Mouse (Mus musculus): ENCODE measurements around the gene Rasal1. TPM values are rescaled to one million over a fixed set of nuclear protein-coding genes. Genes with fewer than 3 reads are reported as not detected.

Gene Rasal1
- total RNA-seq, 2 experiments from 2014 or later = not detected

DNA sequence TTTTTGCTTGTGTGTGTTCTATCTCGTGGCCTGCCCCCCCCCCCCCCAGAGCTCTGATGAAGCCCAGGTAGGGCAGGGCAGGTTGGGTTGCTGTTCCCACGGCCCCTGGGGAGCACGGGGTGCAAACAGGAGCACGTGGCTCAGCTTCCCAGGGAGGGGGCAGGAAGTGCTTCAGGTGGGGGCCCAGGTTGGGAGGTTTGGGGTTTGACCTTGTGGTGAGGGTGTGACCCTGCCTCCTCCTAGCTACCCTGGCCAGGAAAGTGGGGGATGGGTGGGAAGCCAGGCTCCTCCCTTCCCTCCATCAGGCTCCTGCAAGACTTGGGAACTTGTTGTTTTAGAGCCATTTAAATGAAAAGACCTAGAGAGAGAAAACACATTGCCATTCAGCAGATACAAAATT is 39.8 kb downstream of the Rasal1 start:
- intact Hi-C loops (cut with DNase I) = no loop called here
- DNase-seq = no peak

DNA sequence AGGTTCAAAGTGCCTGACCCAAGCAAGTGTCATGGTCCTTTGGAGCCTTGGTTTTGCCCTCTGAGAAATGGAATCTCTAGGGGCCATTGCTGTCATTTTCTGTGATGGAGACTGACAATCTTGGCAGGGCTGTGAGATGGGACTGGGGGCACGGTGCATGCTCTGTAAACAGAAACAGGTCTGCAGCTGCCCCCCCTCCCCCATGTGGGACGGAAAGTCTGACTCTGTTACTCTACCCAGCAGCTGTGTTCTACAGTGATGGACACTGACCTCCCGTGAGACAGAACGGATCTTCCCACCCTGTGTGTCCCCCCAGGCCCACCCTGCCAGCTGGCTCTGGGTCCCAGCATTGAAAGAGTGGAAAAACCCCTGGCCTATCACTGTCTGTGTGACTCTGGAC is 41.8 kb downstream of the Rasal1 start:
- intact Hi-C loops (cut with DNase I) = no loop called here
- DNase-seq = no peak

DNA sequence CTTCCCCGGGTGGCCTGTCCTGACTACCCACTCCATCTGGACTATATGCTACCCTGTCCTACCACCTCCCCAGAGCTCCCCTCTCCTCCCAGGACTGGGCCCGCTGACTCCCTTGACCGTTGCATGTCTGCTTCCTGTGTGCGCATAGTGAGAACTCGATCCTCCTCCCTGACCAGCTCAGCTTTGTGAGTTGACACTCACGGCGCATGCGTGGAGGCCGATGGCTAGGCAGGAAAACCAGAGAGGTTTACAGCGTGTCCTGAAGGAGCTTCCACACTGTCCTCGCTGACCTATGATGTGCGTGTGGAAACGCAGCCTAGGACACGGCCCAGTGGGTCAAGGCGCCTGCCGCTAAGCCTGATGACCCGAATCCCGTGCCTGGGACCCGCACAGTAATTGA is 43.4 kb downstream of the Rasal1 start:
- no peak for DNase-seq
- intact Hi-C loops (cut with DNase I) = no loop called here

DNA sequence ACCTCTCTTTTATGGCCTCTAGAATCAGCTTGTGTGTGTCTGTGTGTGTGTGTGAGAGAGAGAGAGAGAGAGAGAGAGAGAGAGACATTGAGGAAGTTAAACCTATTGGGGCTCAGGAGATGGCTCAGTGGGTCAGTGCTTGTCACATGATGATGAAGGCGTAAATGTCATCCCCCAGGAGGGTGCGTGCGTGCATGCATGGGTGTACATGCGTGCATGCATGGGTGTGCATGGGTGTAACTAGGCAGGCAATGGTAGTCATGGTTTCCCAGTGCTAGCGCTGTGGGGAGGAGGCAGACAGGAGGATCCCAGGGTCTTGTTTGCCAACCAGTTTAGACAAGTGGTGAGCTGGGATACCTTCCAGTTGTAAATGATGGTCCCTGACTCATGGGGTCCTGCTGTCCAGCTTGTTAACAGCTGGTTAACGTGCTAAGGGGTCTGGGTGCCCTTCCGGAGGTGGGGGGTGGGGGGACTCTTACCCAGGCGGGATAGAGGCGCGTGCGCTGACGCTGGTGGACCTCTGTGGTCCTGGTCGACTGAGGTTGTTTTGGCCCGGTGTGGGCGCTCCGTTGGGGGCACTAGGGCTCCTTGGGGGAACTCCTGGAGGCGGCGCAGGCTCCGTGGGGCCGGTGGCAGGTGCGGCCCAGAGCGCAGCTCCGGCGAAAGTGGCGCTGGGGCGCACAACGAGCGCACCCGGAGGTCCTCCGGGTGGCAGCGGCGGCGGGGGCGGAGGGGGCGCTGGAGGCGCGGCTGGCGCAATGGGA is 45.5 kb downstream of the Rasal1 start:
- intact Hi-C loops (cut with DNase I) = no loop called here
- no peak for DNase-seq

DNA sequence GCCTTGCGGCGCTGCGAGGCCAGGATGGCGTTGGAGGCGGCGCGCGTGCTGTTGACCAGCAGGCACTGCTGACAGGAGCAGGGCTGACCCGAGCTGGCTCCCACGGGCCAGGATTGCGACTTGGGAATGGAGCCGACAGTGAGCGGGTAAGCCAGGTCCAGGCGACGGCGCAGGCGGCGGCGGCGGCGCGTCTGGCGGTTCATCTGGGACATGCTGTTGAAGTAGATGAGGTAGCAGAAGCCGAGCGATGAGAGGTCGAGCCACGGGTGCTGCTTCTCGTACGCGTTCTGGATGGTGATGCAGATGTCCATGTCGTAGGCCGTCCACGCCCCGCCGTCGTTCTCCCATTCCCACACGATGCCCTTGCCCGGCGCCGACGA is 46.1 kb downstream of the Rasal1 start:
- no peak for DNase-seq
- intact Hi-C loops (cut with DNase I) = no loop called here

DNA sequence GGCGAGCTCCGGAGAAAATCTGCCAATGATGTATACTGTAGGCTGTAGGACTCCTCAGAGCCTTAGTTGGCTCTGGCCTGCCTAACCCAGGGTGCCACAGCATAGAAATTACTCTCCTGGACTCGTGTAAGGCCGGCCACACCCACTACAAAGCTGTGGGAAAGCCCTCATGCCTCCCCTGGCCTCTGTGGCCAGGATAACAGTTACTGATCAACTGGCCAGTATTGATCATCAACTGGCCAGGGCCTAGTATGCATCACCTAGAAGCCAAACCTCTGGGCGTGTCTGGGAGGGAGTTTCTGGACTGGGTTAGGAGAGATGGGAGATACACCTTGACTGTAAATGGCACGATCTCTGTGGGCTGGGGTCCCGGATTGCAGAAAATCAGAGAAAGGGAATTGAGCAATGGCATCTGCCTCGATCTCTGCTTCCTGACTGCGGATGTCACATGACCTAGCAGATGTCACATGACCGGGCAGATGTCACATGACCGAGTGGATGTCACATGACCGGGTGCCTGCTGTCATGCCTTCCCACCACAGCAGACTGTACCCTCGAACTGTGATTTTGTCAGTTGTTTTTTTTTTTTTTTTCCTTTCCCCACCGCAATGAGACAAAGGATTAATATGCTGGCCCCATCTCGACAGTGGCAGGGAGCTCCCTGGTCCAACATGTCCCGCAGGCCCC is 47.6 kb downstream of the Rasal1 start:
- intact Hi-C loops (cut with DNase I) = no loop called here
- no peak for DNase-seq

DNA sequence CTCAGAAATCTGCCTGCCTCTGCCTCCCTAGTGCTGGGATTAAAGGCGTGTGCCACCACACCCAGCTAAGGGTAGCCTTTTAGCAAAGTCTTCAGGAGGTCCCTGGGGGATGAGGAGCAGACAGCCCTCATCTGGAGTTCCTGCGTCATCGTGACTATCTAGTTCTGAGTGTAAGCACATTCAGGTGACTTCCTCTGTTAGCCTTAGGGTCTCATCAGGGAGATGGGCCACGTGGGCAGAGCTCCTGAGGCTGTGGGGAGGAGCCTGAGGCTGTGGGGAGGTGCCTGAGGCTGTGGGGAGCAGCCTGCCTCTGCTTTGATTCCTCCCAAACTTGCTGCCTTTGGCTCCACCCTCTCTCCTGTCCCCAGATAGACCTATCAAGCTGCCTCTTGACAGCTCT is 48.3 kb downstream of the Rasal1 start:
- no peak for DNase-seq
- intact Hi-C loops (cut with DNase I) = no loop called here

DNA sequence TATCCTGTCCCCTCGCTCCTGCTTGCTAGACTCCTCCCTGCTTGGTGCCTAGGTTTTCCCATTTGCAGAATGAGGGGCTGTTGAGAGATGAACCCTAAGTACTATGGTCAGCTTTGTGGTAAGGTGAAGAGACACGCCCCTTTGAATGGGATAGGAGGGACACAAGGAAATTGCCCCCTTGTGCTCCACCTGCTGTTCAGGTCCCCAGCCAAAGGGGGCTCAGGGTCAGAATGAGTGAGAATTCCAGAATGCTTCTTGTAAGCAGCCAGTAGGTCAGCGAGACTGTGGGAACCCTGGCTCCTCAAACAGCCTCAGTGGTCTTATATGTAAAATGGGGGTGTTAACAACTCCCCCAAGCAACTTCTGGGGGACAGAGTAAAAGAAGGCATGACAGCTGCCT is 49.6 kb downstream of the Rasal1 start:
- DNase-seq = no peak
- intact Hi-C loops (cut with DNase I) = no loop called here

DNA sequence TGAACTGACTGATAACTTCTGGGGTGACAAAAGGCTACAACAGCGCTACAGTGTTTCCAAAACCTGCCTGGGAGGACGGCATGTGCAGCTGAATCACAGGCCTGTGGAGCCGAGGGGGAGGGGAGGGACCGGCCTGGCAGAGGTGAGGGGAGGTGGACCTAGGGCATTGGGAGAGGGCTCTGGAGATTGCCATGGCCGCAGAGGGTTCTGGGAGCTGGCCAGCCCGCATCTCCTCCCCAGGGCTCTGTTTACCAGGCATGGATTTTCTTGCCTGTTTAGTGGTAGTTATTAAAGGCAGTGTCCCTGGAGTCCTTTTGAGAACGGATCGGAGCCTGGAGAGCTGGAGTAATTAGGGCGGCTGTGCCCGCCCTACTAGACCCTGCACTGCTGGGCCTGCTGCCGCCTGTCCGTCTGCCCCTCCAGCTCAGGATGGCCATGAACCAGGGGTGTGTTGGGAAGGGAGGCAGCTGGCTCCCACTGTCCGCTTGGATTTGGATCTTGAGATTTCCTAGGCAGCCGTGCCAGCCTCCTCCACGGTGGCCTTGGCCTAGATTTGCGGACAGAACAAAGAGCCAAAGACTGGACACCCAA is 50.3 kb downstream of the Rasal1 start:
- no peak for DNase-seq
- intact Hi-C loops (cut with DNase I) = no loop called here

DNA sequence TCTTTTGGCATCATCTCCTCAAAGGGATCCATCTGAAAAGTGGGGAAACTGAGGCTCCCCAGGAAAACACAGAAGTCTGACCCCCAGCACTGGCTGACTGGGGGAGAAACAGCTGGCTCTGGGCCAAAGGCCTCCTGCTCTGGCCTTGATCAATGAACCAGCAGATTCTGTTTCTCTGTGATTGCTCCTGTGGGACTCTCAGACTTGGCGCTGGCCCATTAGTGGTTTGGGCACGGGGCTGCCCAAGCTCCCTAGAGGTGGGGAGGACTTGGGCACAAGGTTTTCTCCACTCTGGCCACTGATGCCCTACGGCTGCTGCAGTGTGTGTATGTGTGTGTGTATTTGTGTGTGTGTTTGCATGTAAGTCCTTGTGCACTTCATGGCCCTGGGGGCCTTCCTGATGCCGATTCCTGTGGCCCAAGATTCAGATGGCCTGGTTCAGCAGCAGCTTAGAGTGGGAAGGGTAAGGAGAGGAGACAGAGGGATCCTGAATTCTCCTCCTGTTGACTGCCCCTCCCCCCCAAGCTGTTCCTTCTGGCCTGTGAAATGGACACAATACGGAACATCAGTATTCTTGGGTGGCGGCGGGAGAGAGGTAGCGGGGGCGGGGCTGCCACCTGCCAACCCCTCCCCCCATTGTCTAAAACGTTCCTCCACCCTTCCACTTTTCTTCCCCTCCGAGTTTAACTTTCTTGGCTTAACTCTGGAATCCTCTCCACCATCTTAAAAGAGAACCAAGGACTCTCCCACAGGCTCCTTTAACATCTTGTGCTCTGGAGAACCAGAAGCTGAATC is 52.6 kb downstream of the Rasal1 start:
- intact Hi-C loops (cut with DNase I) = no loop called here
- DNase-seq = no peak

DNA sequence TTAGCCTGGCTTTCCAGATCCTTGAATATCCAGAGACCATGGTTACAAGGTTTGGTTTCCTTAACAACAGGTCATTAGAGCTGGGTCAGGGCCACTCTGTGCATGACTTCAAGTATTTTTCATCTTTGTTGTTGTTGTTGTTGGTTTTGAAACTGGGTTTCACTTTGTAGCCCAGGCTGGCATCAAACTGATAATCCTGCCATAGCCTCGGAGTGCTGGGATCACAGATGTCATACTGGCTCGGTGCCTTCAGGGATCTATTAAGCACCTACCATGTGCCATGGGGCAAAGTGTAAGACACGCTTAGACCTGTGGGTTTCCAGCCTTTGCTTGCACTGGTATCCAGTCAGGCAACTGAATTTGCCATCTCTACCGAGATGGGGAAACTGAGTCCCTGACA is 53.8 kb downstream of the Rasal1 start:
- DNase-seq = no peak
- intact Hi-C loops (cut with DNase I) = no loop called here

DNA sequence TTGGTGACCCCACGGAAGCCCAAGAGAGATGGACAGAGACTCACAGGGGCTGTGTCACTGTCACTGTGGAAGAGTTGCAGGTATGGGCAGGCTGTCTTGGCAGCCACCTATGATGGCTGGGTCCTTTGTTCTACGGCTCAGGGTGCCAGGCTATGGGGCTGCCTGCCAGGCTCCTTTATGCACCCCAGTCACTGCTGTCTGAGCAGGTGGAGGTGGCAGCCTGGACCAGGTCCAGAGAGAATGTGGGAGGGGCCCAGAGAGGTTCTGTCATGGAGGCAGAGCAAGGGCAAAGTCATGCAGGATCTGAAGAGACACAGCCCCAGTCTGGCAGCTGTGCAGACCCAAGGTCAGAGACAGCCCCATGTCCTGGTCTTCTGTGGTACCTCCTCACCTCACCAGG is 54.4 kb downstream of the Rasal1 start:
- intact Hi-C loops (cut with DNase I) = no loop called here
- no peak for DNase-seq

DNA sequence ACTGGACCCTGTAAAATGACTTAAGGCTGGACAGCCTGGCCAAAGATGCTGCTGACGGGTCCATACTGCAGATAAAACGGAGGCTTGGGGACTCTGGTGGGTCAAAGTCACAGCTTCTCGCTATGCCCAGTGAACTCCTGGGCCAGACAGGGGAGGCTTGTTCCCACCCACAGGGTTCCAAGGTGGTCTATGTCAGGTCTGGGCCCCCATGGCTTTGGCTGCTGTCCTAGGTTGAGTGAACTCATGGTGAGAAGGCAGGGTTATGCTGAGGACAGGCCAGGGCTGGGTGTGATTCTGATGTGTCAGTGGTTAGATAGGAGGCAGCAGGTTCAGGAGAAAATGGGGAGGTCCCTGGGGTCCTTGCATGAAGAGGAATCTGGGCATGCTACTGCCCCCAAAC is 55.0 kb downstream of the Rasal1 start:
- intact Hi-C loops (cut with DNase I) = no loop called here
- DNase-seq = no peak

DNA sequence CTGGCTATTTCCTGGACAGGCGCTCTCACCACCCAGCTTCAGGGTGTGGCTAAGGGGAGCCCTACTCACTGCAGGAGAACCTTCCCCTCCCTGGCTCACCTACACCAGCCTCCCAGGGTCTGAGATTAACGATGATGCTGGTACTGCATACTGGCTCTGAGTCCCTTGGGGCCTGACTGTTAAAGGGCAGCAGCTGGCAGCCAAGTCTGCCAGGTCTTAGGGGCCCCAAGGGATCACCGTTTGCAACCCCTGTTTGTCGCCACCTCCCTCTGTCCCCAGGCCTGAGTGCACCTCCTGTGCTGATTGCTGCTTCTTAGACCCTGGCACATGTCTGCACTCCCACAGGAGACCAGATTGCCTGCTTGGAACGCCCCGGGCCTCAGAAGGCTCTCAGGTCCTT is 55.8 kb downstream of the Rasal1 start:
- no peak for DNase-seq
- intact Hi-C loops (cut with DNase I) = no loop called here

DNA sequence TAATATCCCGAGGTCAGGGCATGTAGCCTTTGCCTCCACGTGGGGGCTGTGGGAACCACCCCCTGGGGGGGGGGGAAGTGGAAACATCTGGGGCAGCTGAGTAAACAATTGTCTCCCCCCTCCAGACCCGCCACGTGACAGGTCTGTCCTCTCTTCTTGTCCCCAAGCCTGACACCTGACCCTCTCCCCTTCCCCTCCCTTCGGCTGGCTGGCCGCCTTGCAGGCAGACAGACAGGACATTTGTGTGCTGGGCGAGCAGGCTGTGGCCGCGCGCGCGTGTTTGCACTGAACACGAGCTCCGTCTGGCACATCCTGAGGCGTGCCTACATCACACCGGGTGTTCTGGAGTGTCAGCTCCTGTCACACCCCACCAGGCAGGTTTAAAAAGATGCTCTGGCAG is 57.9 kb downstream of the Rasal1 start:
- intact Hi-C loops (cut with DNase I) = no loop called here
- DNase-seq = no peak

DNA sequence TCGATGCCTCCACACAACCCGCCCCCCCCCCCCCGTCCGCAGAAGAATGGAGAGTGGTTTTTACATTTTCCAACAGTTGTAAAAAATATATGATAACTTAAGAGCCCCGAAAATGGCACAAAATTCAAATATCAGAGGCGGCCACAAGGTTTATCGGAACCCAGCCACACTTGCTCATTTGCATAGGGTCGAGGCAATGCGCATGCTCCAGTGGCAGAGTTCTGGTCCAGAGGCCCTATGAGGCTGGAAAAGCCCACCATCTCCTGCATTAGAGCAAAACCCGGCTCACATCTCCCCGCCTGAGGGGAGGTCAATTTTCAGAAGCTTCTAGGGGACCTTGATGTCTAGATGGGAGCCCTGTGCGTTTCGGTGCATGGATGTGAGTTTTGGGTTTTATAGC is 58.4 kb downstream of the Rasal1 start:
- intact Hi-C loops (cut with DNase I) = no loop called here
- no peak for DNase-seq

DNA sequence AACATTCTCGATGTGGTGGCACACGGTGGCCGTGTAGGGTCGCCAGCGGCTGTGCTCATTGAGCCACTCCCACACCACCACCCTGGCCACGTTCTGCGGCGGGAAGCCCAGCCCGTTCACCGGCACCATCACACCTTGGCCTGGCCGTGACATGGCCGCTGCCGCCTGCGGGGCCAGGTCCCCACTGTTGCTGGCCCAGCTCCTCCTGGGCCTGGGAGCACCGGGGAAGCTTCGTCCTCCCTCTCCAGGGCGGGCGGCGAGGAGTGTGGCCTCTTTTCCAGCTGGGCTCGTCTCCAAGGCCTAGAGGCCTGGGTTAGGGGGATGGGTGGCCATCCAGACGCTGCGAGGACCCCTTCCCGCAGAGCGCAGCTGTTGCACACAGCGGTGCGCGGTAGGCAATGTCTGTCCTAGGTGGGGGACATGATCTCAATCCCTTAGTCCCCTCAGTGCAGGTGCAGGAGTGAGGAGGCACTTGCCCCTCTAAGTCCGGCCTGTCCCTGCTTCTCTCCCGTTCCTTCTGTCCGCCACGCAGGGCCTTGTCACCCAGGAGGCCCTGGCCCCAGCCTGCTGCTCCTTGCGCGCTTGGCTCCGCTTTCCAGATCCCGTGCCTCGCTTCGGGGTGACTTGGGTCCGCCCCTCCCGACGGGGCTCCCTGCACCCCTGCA is 61.7 kb downstream of the Rasal1 start:
- intact Hi-C loops (cut with DNase I) = no loop called here
- DNase-seq = no peak

DNA sequence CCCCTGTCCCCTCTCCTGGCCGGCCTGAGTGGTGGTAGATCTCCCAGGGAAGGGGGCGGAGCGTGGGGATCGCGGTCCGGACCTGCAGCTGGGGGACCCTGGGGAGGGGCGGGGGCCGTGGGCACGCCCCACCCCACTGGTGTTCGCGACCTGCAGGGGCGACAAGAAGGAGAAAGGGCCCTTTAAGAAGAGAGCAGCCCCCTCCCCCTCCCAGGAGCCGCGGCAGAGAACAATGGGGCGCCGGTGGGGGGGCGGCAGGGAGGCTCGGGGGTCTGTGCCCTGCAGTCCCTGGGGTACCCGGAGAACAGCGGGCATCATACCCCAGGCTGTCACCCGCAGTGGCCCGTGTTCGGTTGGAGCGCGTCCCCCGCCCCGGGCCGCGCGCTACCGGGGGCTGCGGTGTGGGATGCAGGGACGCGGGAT is 62.2 kb downstream of the Rasal1 start:
- DNase-seq = no peak
- intact Hi-C loops (cut with DNase I) = no loop called here

DNA sequence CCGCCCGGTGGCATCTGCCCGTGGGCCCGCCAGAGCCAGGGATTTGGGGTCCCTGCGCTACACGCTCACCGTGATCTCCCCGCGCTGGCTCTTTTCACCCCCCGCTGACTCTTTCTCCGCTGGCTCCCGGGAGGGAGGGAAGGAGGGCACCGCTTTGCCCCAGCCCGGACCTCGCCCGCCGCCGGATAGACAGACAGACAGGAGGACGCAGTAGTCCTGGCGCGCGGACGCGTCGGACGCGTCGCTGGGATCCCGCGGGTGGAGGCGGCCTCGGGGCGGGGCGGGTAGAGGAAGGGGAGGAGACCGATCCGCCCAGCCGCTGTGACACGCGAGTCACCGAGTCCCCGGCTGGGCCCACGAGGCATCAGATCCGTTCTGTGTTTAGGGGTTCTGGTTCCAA is 62.8 kb downstream of the Rasal1 start:
- intact Hi-C loops (cut with DNase I) = no loop called here

DNA sequence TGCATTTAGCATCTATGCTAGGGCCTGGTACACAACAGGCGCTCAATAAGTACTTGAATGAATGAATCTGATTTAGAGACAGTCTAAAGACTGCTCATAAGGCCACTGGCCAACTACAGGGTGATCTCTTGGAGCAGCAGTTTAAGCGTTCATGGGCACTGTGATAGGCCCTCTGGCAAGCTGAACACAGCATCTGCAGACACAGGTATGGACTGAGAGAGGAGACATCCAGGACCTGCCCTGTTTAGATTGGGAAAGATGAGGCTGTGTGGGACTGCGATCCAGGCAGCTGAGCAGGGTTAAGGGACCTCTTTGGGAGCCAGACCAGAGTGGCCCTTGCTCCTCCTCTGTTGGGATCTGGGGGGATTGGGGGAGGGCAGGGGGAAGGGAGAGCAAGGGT is 63.2 kb downstream of the Rasal1 start, which contains the start of gene Dtx1:
Gene Dtx1, minus strand, starts transcription at position 101 of the 400 bp plus-strand sequence.
- no peak for DNase-seq
- intact Hi-C loops (cut with DNase I) = no loop called here

More for the DNA sequence above, 62.8 kb downstream of the Rasal1 start:
- peak in 1 of 2 experiments; percentile 25 for DNase-seq

DNA sequence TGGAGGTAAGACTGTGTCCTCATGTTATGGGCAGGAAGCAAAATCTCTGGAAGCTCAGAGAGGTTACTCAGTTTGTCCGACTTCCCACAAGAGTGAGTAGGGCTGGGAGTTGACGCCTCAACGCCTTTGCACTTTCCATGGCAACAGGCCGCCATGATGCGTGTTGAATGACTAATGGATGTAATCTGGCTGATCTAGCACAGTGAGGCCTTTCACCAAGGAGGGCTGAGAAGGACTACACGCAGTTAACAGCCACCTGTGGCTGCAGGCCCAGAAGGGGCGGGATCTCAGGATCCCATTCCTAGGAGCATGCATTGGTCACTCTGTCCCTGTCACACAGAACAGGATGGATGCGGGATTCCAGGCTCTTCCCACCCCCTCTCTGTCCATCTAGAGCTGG is 64.1 kb downstream of the Rasal1 start:
- DNase-seq = no peak
- intact Hi-C loops (cut with DNase I) = no loop called here

Data from gastrocnemius, postnatal 36 days (tissue).